In genomic region chr3:86110077-86110476, GRCm38 (mm10) we compare ENCODE assay signal across 8 mouse cellular contexts. TPM values are rescaled to one million over a fixed set of nuclear protein-coding genes. Genes with fewer than 3 reads are reported as not detected.
DNase-seq lines count a peak whose midpoint lies in the region; ATAC-seq and TF ChIP-seq lines count a peak whose summit lies in the region.

No protein-coding gene starts in this region.

- in situ Hi-C loops in Patski (cut with MboI; ENCODE audit: low pct_unique_long_range_greater_than_20kb), result loop anchor here (10.0 kb wide), 3 partner anchors 405 to 1185 kb away; partner anchors contain the start of gene Gatb

- no peak overlapping the region for H3K9ac ChIP-seq in embryonic facial prominence, embryonic 11.5 days (replicated peaks; ENCODE audit: low read length)
- H3K9ac ChIP-seq in liver, embryonic 13.5 days, result peak overlapping the region; percentile 70

- peak; percentile 88 for ATAC-seq in Patski
- ATAC-seq in embryonic facial prominence, embryonic 11.5 days (replicated peaks; ENCODE audit: insufficient number of reproducible peaks, low FRiP score, low TSS enrichment, low read depth), result peak; percentile 39; the same call in 1 of the 2 replicates
- ATAC-seq in hematopoietic stem cell, adult 5-6 weeks (replicated peaks in 1 of 2; ENCODE audit: insufficient read depth in 1 of 2, low FRiP score in 2 of 2, low TSS enrichment in 1 of 2, low read depth in 1 of 2, poor library complexity in 2 of 2, severe bottlenecking in 2 of 2), result peak; percentile 97
- peak; percentile 56 for ATAC-seq in liver, embryonic 13.5 days (ENCODE audit: low read depth)

- H3K4me1 ChIP-seq in embryonic facial prominence, embryonic 11.5 days (ENCODE audit: control insufficient read depth, insufficient read depth, low read length), result no peaks in the 10 kb centered on the region
- H3K4me1 ChIP-seq in liver, embryonic 13.5 days (replicated peaks), result peaks cover 65% of the 10 kb centered on the region
- peaks cover 17% of the 10 kb centered on the region; the same call in 1 of the 2 replicates for H3K4me1 ChIP-seq in small intestine, adult 2 months (ENCODE audit: control insufficient read depth, insufficient read depth, insufficient read length, low read length)

- no peak for TF ChIP-seq POLR2A in small intestine, adult 2 months (IDR thresholded peaks at IDR 0.05; ENCODE audit: low read depth, low read length)

- H3K36me3 ChIP-seq in embryonic facial prominence, embryonic 11.5 days (replicated peaks; ENCODE audit: control insufficient read depth, insufficient read depth, low read depth, low read length), result no peaks in the 10 kb centered on the region
- peaks cover 3% of the 10 kb centered on the region; the same call in 1 of the 2 replicates for H3K36me3 ChIP-seq in liver, embryonic 13.5 days
- H3K36me3 ChIP-seq in small intestine, adult 2 months (ENCODE audit: control insufficient read depth, insufficient read depth, low read length), result peaks cover 30% of the 10 kb centered on the region

- no peaks in the 10 kb centered on the region for H3K9me3 ChIP-seq in embryonic facial prominence, embryonic 11.5 days (replicated peaks; ENCODE audit: control insufficient read depth, low read length)
- no peaks in the 10 kb centered on the region for H3K9me3 ChIP-seq in liver, embryonic 13.5 days (replicated peaks)

- intact Hi-C loops in gastrocnemius, adult 2 months (cut with DNase I), result no loop called here

- peak overlapping the region; percentile 63 for H3K27ac ChIP-seq in gastrocnemius, adult 2 months
- H3K27ac ChIP-seq in embryonic facial prominence, embryonic 11.5 days (replicated peaks; ENCODE audit: low read depth, low read length), result no peak overlapping the region
- H3K27ac ChIP-seq in liver, embryonic 13.5 days, result peak overlapping the region; percentile 96
- peak overlapping the region; percentile 100; the same call in 1 of the 2 replicates for H3K27ac ChIP-seq in small intestine, adult 2 months (ENCODE audit: insufficient read depth, low read depth, low read length)

- POLR2A ChIA-PET in Patski (lab: Charles Lee), result no interaction called here

- peak overlapping the region; percentile 50 for H3K4me3 ChIP-seq in gastrocnemius, adult 2 months
- no peak overlapping the region for H3K4me3 ChIP-seq in embryonic facial prominence, embryonic 11.5 days (ENCODE audit: low read depth, low read length)
- H3K4me3 ChIP-seq in liver, embryonic 13.5 days (replicated peaks), result peak overlapping the region; percentile 32
- no peak overlapping the region for H3K4me3 ChIP-seq in small intestine, adult 2 months (ENCODE audit: low read depth, low read length)

- WGBS in embryonic facial prominence, embryonic 11.5 days, result 16% methylated on average over 10 of the region's 10 CpGs
- WGBS in liver, embryonic 13.5 days (ENCODE audit: insufficient replicate concordance), result 14% methylated on average over 10 of the region's 10 CpGs
- 24% methylated on average over 10 of the region's 10 CpGs for WGBS in small intestine, adult 2 months

- H3K4me2 ChIP-seq in embryonic facial prominence, embryonic 11.5 days (ENCODE audit: low read depth, low read length), result 0 out of 2 replicates have a peak overlapping the region, but pooled peaks have one; percentile 11
- H3K4me2 ChIP-seq in liver, embryonic 13.5 days, result peak overlapping the region; percentile 58

- TF ChIP-seq CTCF in gastrocnemius, adult 2 months (IDR thresholded peaks at IDR 0.05), result peak; percentile 48
- TF ChIP-seq CTCF in Patski (IDR thresholded peaks at IDR 0.05), result peak; percentile 53
- TF ChIP-seq CTCF in small intestine, adult 2 months (IDR thresholded peaks at IDR 0.05; ENCODE audit: extremely low read depth, insufficient read length, insufficient replicate concordance, low read depth, low read length), result 0 out of 2 replicates have a peak, but pooled peaks have one; percentile 20

- CTCF ChIA-PET in Patski (lab: Charles Lee), result no interaction called here

- DNase-seq in gastrocnemius, adult 2 months, result peak; percentile 46
- no peak for DNase-seq in gastrocnemius, postnatal 4 days (ENCODE audit: low spot score in 2 of 2)
- DNase-seq in Patski (ENCODE audit: low read depth, low spot score), result peak; percentile 46
- peak; percentile 82 for DNase-seq in embryonic facial prominence, embryonic 11.5 days (ENCODE audit: low spot score)
- DNase-seq in liver, embryonic 13.5 days, result peak; percentile 58
- DNase-seq in right cerebral cortex, postnatal 4 days, result no peak

- no peaks in the 10 kb centered on the region for H3K27me3 ChIP-seq in Patski
- H3K27me3 ChIP-seq in embryonic facial prominence, embryonic 11.5 days (ENCODE audit: control insufficient read depth, insufficient read depth, low read length), result no peaks in the 10 kb centered on the region
- H3K27me3 ChIP-seq in liver, embryonic 13.5 days, result no peaks in the 10 kb centered on the region
- no peaks in the 10 kb centered on the region for H3K27me3 ChIP-seq in small intestine, adult 2 months (ENCODE audit: control insufficient read depth, insufficient read depth, low read length)

RNA-seq across cellular contexts. Expression of gene Rps3a1, which starts 32.4 kb away (rescaled TPM):
- 100 to 1,000 TPM; 405 to 499 TPM for total RNA-seq in gastrocnemius, adult 2 months (2021)
- 100 to 1,000 TPM; 908 to 959 TPM for total RNA-seq in gastrocnemius, postnatal 4 days (2021)
- 1,398 TPM for polyA plus RNA-seq in Patski (2021)
- 1,393 and 1,448 TPM in 2 replicates for polyA plus RNA-seq in embryonic facial prominence, embryonic 11.5 days (2014; fragmentation: Nextera tagmentation; extraction: Ambion mirVana)
- 7,831 and 9,145 TPM in 2 replicates for total RNA-seq in hematopoietic stem cell, adult 5-6 weeks (2017)
- 1,129 and 1,231 TPM in 2 replicates for polyA plus RNA-seq in liver, embryonic 13.5 days (2015; fragmentation: Nextera tagmentation; extraction: Ambion mirVana)
- polyA plus RNA-seq in small intestine, adult 2 months (2012; rRNA removed), result 72.2 and 82.5 TPM in 2 replicates

Comparison
In these comparisons a context has a peak if more than half of its experiments do, and no peak if none do; other contexts are left out.
1. DNase-seq: peak in gastrocnemius, adult 2 months (single experiment), Patski (single experiment), embryonic facial prominence, embryonic 11.5 days (single experiment) and liver, embryonic 13.5 days (single experiment); none in gastrocnemius, postnatal 4 days (0 of 2) and right cerebral cortex, postnatal 4 days (single experiment).
2. H3K4me3 ChIP-seq: peak in gastrocnemius, adult 2 months (single experiment) and liver, embryonic 13.5 days (single experiment); none in embryonic facial prominence, embryonic 11.5 days (single experiment) and small intestine, adult 2 months (single experiment).
3. ATAC-seq: peak in every context shown above with its lines; median percentile 97 in hematopoietic stem cell, adult 5-6 weeks; 88 in Patski; 56 in liver, embryonic 13.5 days; 39 in embryonic facial prominence, embryonic 11.5 days.
4. RNA of gene Rps3a1, which starts 32.4 kb away (polyA plus RNA-seq): 1,393 to 1,448 TPM in embryonic facial prominence, embryonic 11.5 days, 1,398 TPM in Patski (single experiment) and 1,129 to 1,231 TPM in liver, embryonic 13.5 days; 72.2 to 82.5 TPM in small intestine, adult 2 months; every median in the first group is over 10 times any median in the second.
5. Peak in every context shown above with its lines, with median percentiles within 50 percentile points of each other: CTCF ChIP-seq.